Mouse (Mus musculus) testis, adult 2 months (tissue): ENCODE measurements around the gene Ifnk.

ENCODE experiments used
- CTCF ChIP-seq: fragments of 200-500 bp; IDR thresholded peaks from 2 replicates; pipeline ENCODE4 v1.5.1; 2012; ENCODE audit warnings: low read depth, mild to moderate bottlenecking, inconsistent platforms, low read length, moderate library complexity; ENCODE audit not compliant: control insufficient read depth, insufficient read depth, insufficient replicate concordance
- POLR2A ChIP-seq: fragments of 200-500 bp; IDR thresholded peaks from 2 replicates; pipeline ENCODE4 v1.6.1; 2012; ENCODE audit warnings: low read depth, mild to moderate bottlenecking, inconsistent platforms, low read length, moderate library complexity; ENCODE audit not compliant: control insufficient read depth

DNA sequence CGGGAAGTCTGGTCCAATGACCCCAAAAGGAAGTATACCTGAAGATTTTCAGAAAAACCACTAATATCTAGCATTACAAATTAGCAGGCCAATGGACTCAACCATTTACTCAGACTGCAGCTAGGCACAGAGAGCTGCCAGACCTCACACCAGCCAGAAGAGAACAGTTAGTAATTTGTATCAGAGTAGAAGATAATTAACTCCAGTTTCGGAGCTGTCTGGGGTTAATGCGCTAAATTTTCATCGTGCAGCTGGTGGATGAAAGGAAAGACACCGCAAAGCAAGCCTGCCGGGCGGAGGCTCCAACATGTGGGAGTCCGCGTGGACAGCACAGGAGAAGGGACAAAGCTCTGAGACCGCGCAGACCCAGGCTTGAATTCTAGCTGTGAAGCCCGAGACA lies 30.8 kb upstream of the Ifnk start:
- TF ChIP-seq CTCF, result no peak
- no peak for TF ChIP-seq POLR2A
